Mouse (Mus musculus) embryonic facial prominence, embryonic 14.5 days (tissue): ENCODE results near the gene Zfp366. TPM values are rescaled to one million over a fixed set of nuclear protein-coding genes. Genes with fewer than 3 reads are reported as not detected.

Experiments used
- ATAC-seq: fragments of 200-750 bp; cut with Nextera tagmentation; 2 replicates; pipeline ENCODE4 v1.8.0; 2017; ENCODE audit warnings: low read depth, moderate number of reproducible peaks, moderate TSS enrichment
- DNase-seq: peaks from one replicate; pipeline ENCODE4 v3.0.0-alpha.2; 2015; ENCODE audit warnings: low spot score
- H3K27ac ChIP-seq: fragments of 300-500 bp; sonication (generic); replicated peaks from 2 replicates; pipeline ENCODE4 v1.5.1; 2014; ENCODE audit warnings: low read depth, mild to moderate bottlenecking, low read length, moderate library complexity
- H3K27me3 ChIP-seq: fragments of 300-500 bp; sonication (generic); replicated peaks from 2 replicates; pipeline ENCODE4 v1.6.1; 2014; ENCODE audit warnings: low read length; ENCODE audit not compliant: control insufficient read depth, insufficient read depth
- H3K36me3 ChIP-seq: fragments of 300-500 bp; sonication (generic); 2 replicates; pipeline ENCODE4 v1.6.1; 2014; ENCODE audit warnings: low read length, mixed read lengths; ENCODE audit not compliant: control insufficient read depth, insufficient read depth
- H3K4me1 ChIP-seq: fragments of 300-500 bp; sonication (generic); 2 replicates; pipeline ENCODE4 v1.6.1; 2014; ENCODE audit warnings: antibody characterized with exemption, low read length; ENCODE audit not compliant: control insufficient read depth, insufficient read depth
- H3K4me2 ChIP-seq: fragments of 300-500 bp; sonication (generic); 2 replicates; pipeline ENCODE4 v1.6.1; 2014; ENCODE audit warnings: low read depth, mild to moderate bottlenecking, low read length, moderate library complexity, mixed read lengths
- H3K4me3 ChIP-seq: fragments of 300-500 bp; sonication (generic); 2 replicates; pipeline ENCODE4 v1.5.1; 2014; ENCODE audit warnings: low read depth, mild to moderate bottlenecking, low read length
- H3K9ac ChIP-seq: fragments of 300-500 bp; sonication (generic); 2 replicates; pipeline ENCODE4 v1.6.1; 2014; ENCODE audit warnings: low read depth, mild to moderate bottlenecking, low read length, moderate library complexity, mixed read lengths
- H3K9me3 ChIP-seq: fragments of 300-500 bp; sonication (generic); 2 replicates; pipeline ENCODE4 v1.6.1; 2016; ENCODE audit warnings: low read length; ENCODE audit not compliant: control insufficient read depth
- WGBS: fragments of 180-500 bp; shearing (Covaris S2); extraction: QIAGEN DNeasy Blood & Tissue Kit; methylation state at CpG from one replicate; pipeline ENCODE4 v1.1.7; 2014; 5-methylcytosine and 5-hydroxymethylcytosine counted together
- polyA plus RNA-seq: library from polyadenylated mRNA; unstranded; fragments of >200 nt; fragmentation: Nextera tagmentation; extraction: Ambion mirVana; gene quantifications from 2 replicates; pipeline ENCODE4 v1.2.1, GENCODE M21; 2014

The Zfp366 gene
- polyA plus RNA-seq, 1 experiment from 2014 or later: 0.99 TPM

DNA sequence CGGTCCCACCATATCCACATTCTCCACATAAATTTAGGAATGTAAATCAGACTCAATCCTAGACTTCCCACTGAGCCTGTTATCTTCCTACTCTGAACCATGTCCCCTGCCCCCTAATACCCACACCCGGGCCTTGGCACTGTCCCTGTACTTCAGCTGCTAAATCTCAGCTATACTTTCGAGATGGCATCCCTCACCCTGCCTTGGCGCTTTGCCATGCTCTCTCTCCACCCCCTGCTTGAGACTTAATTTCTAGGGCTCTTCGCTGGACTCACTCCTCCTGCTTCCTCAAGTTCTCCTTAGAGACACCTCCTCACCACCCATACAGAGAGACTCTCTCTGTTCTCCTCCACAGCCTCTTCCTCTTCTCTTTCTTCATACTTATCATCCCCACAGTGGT is 115.3 kb downstream of the Zfp366 start:
- Histone ChIP-seq H3K27ac (no peak overlapping the region), H3K4me3 (no peak overlapping the region), H3K4me1 (peaks cover 18% of the 10 kb centered on the region), H3K4me2 (no peak overlapping the region), H3K36me3 (no peaks in the 10 kb centered on the region), H3K9ac (no peak overlapping the region), H3K27me3 (no peaks in the 10 kb centered on the region), H3K9me3 (no peaks in the 10 kb centered on the region)
- no peak for DNase-seq
- no peak for ATAC-seq
- WGBS: 84% methylated on average over 5 of the region's 5 CpGs

Other genes with a start within 250 kb of the Zfp366 start
- not detected in 2 replicates for gene 1700024P04Rik, start 200.3 kb upstream of the Zfp366 start, polyA plus RNA-seq
- 44.1 and 45.0 TPM in 2 replicates for gene Ptcd2, start 159.9 kb downstream of the Zfp366 start, polyA plus RNA-seq
- 48.1 and 54.7 TPM in 2 replicates for gene Mrps27, start 160.0 kb downstream of the Zfp366 start, polyA plus RNA-seq